Mouse (Mus musculus): ENCODE measurements around the gene Cul1. TPM values are rescaled to one million over a fixed set of nuclear protein-coding genes. Genes with fewer than 3 reads are reported as not detected.

The Cul1 gene
- 221 and 234 TPM in 2 replicates for polyA plus RNA-seq (2014; fragmentation: Nextera tagmentation; extraction: Ambion mirVana)

DNA sequence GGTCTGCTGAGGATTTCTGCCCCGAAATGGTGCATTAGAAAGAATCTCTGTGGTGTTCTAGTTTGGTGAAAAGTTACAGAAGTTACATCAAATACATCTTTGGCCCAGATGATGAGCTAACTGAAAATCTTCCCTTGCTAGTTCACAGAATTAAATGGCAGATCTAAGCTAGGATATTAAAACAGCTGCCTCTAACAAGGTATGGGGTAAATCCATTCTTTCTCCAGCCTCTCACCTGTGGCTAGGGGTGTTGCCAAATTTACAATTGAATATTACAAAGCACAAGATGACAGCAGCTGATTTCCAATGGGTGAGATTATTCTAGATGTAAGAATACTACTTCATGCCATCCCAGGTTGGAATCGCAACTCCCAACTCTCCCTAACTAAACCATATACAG is at the start of gene Cul1:
Gene Cul1, plus strand, starts transcription at position 301 of the 400 bp plus-strand sequence.
- Histone ChIP-seq H3K27ac (ENCODE audit: low read depth, low read length) (peak within 1 kb of the TSS; percentile 99), H3K4me1 (replicated peaks; ENCODE audit: control insufficient read depth, insufficient read depth, low read length) (peaks cover 2% of the 10 kb centered on the region; the same call in 1 of the 2 replicates), H3K9ac (ENCODE audit: low read length) (peak within 1 kb of the TSS; percentile 99), H3K4me2 (ENCODE audit: low read depth, low read length, severe bottlenecking) (peak within 1 kb of the TSS; percentile 73), H3K9me3 (ENCODE audit: control insufficient read depth, low read length) (no peaks in the 10 kb centered on the region), H3K36me3 (ENCODE audit: control insufficient read depth, insufficient read depth, low read length) (no peaks in the 10 kb centered on the region), H3K4me3 (ENCODE audit: low read depth, low read length) (peak within 1 kb of the TSS; percentile 96), H3K27me3 (ENCODE audit: control insufficient read depth, insufficient read depth, low read length) (no peaks in the 10 kb centered on the region)
- 34% methylated on average over 2 of the region's 2 CpGs for WGBS
- ATAC-seq (replicated peaks; ENCODE audit: low FRiP score) (no peak), DNase-seq (ENCODE audit: low spot score) (no peak)

DNA sequence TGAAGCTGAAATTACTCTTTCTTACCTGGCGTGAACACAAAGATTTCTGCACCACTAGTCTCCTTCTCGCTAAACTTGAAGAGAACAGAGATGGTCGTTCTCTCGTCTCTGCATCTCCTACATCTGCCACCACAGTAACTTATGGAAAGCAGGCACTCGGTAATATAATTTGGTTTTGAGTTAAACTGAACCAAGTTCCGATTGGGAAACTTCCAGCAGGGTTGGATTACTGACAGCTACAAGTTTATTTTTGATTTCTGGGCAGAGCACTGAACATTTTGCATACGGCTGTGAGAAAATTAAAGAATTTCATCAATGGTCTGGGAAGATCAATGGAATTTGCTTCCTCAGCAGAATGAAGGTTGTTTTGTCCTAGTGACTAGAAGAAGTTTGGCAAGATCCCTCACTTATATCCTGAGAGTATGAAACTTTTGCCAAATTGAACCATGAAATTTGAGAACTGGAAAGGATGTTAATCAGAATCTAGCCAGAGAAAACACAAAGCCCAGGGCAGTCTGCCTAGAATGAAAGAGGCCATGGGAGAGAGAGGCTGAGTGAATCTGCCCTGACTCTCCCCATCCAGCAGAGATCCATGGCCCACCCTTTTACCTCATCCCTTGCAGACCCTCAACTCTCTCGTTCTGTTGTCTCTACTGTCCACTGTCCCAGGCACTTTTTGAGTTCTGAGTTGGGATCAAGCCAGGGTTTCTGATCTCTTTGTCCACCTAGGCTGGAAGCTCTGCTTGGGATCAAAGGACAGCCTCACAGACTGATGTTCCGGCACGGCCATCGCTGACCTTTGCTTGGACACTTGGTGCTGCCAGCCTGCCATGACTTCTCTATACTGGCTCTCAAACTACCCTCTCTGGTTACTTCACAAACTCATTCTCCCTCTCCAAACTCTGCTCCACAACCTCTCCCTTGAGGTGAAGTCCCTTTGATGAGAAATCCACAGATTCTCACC is 48.5 kb upstream of the Cul1 start:
- H3K27ac ChIP-seq (ENCODE audit: low read depth, low read length) = no peak overlapping the region
- H3K4me3 ChIP-seq (ENCODE audit: low read depth, low read length) = no peak overlapping the region
- H3K4me1 ChIP-seq (replicated peaks; ENCODE audit: control insufficient read depth, insufficient read depth, low read length) = no peaks in the 10 kb centered on the region
- no peaks in the 10 kb centered on the region for H3K36me3 ChIP-seq (ENCODE audit: control insufficient read depth, insufficient read depth, low read length)
- no peaks in the 10 kb centered on the region for H3K27me3 ChIP-seq (ENCODE audit: control insufficient read depth, insufficient read depth, low read length)
- no peak overlapping the region for H3K4me2 ChIP-seq (ENCODE audit: low read depth, low read length, severe bottlenecking)
- WGBS = 86% methylated on average over 11 of the region's 11 CpGs
- H3K9me3 ChIP-seq (ENCODE audit: control insufficient read depth, low read length) = no peaks in the 10 kb centered on the region
- DNase-seq (ENCODE audit: low spot score) = no peak
- ATAC-seq (replicated peaks; ENCODE audit: low FRiP score) = no peak
- no peak overlapping the region for H3K9ac ChIP-seq (ENCODE audit: low read length)

DNA sequence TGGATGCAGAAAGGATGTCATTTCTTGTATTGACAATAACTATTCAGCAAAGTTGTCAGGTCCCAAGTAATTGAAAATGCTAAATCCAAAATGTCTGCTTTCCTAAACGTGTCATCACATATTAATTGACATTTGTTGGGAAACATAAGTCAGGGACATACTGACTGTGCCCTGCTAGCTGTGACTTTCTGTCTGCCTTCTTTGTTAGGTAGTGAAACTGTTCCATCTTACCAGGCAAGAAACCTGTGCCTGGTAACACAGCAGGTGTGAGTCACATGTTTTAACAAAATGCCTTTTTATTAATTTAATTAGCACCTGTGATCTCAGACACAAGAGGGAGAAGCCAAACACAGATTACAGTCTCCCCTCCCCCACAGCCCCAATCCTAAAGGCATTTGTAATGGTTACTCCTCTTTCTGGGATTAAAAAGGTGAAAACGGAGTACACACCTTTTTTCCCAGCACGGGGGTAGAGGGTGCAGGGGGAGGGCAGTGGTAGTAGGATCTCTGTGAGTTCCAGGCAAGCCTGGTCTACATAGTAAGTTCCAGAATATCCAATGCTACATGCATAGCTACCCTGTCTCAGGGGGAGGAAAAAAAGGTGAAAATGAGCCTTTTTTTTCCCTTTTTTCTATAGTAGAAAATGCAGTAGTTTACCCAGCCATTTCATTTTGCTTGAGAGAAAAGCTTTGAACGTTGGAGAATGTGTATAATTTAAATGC is 40.2 kb upstream of the Cul1 start:
- no peak overlapping the region for H3K27ac ChIP-seq (ENCODE audit: low read depth, low read length)
- H3K36me3 ChIP-seq (ENCODE audit: control insufficient read depth, insufficient read depth, low read length) = no peaks in the 10 kb centered on the region
- H3K27me3 ChIP-seq (ENCODE audit: control insufficient read depth, insufficient read depth, low read length) = no peaks in the 10 kb centered on the region
- 42% methylated on average over 4 of the region's 4 CpGs for WGBS
- ATAC-seq (replicated peaks; ENCODE audit: low FRiP score) (no peak; the same call in 1 of the 2 replicates), DNase-seq (ENCODE audit: low spot score) (no peak)
- no peak overlapping the region for H3K4me2 ChIP-seq (ENCODE audit: low read depth, low read length, severe bottlenecking)
- H3K4me1 ChIP-seq (replicated peaks; ENCODE audit: control insufficient read depth, insufficient read depth, low read length) = no peaks in the 10 kb centered on the region
- H3K9ac ChIP-seq (ENCODE audit: low read length) = no peak overlapping the region
- H3K4me3 ChIP-seq (ENCODE audit: low read depth, low read length) = no peak overlapping the region
- no peaks in the 10 kb centered on the region for H3K9me3 ChIP-seq (ENCODE audit: control insufficient read depth, low read length)

DNA sequence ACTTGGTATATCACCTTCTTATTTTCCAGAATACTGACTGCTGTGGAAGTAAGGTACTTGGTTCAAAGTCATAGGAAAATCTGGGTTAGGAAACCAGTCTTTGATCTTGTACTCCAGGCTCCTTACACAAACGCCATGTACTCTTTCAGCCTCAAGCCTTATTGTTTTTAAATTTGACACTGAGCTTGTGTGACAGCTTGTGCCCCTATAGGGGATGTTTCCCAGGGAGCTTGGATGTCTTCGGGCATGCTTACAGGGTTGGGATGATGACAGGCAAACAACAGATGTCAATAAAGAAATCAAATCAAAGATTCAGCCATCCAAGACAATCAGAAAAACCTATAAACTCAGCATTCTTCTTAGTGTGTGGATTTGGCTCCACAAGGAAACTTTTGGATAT is 39.5 kb upstream of the Cul1 start:
- no peak overlapping the region for H3K9ac ChIP-seq (ENCODE audit: low read length)
- DNase-seq (ENCODE audit: low spot score) (no peak), ATAC-seq (replicated peaks; ENCODE audit: low FRiP score) (no peak)
- H3K9me3 ChIP-seq (ENCODE audit: control insufficient read depth, low read length) = no peaks in the 10 kb centered on the region
- no peak overlapping the region for H3K4me3 ChIP-seq (ENCODE audit: low read depth, low read length)
- no peak overlapping the region for H3K4me2 ChIP-seq (ENCODE audit: low read depth, low read length, severe bottlenecking)
- H3K36me3 ChIP-seq (ENCODE audit: control insufficient read depth, insufficient read depth, low read length) = no peaks in the 10 kb centered on the region
- H3K27ac ChIP-seq (ENCODE audit: low read depth, low read length) = no peak overlapping the region
- no peaks in the 10 kb centered on the region for H3K27me3 ChIP-seq (ENCODE audit: control insufficient read depth, insufficient read depth, low read length)
- H3K4me1 ChIP-seq (replicated peaks; ENCODE audit: control insufficient read depth, insufficient read depth, low read length) = no peaks in the 10 kb centered on the region
- WGBS = 54% methylated on average over 2 of the region's 2 CpGs

DNA sequence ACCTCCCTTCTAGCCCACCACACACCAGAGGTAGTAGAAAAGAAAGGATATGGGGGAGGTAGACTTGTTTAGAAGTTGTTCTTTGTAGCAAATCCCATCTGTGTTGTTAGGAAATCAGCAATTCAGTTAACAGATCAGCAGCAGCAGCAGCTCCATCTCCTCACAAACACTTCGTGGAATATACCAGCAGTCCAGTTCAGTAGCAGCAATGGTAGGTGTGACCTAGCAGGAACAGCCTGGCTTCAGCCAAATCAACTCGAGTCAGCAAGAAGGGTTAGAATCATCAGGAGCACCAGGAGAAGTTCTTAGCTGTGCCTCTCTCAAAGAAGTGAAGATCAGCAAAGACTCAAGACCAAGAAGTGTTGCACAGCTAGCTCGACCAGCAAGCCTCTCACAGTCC is 34.5 kb upstream of the Cul1 start:
- Histone ChIP-seq H3K27ac (ENCODE audit: low read depth, low read length) (no peak overlapping the region), H3K9me3 (ENCODE audit: control insufficient read depth, low read length) (no peaks in the 10 kb centered on the region), H3K4me2 (ENCODE audit: low read depth, low read length, severe bottlenecking) (no peak overlapping the region), H3K27me3 (ENCODE audit: control insufficient read depth, insufficient read depth, low read length) (no peaks in the 10 kb centered on the region), H3K9ac (ENCODE audit: low read length) (no peak overlapping the region), H3K4me1 (replicated peaks; ENCODE audit: control insufficient read depth, insufficient read depth, low read length) (no peaks in the 10 kb centered on the region), H3K4me3 (ENCODE audit: low read depth, low read length) (no peak overlapping the region), H3K36me3 (ENCODE audit: control insufficient read depth, insufficient read depth, low read length) (no peaks in the 10 kb centered on the region)
- ATAC-seq (replicated peaks; ENCODE audit: low FRiP score) (no peak), DNase-seq (ENCODE audit: low spot score) (no peak)
- 72% methylated on average over 3 of the region's 3 CpGs for WGBS

DNA sequence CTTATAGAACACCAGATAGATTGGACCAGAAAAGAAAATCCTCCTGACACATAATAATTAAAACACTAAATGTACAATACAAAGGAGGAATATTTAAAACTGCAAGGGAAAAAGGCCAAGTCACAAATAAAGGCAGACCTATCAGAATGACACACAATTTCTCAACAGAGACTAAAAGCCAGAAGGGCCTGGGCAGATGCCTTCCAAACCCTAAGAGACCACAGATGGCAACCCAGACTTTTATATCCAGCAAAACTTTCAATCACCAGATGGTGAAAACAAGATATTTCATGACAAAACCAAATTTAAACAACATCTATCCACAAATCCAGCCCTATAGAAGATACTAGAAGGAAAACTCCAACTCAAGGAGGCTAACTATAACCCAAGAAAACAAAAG is 33.0 kb upstream of the Cul1 start:
- DNase-seq (ENCODE audit: low spot score) (no peak), ATAC-seq (replicated peaks; ENCODE audit: low FRiP score) (no peak)
- Histone ChIP-seq H3K9me3 (ENCODE audit: control insufficient read depth, low read length) (no peaks in the 10 kb centered on the region), H3K4me3 (ENCODE audit: low read depth, low read length) (no peak overlapping the region), H3K4me2 (ENCODE audit: low read depth, low read length, severe bottlenecking) (no peak overlapping the region), H3K4me1 (replicated peaks; ENCODE audit: control insufficient read depth, insufficient read depth, low read length) (no peaks in the 10 kb centered on the region), H3K27ac (ENCODE audit: low read depth, low read length) (no peak overlapping the region), H3K27me3 (ENCODE audit: control insufficient read depth, insufficient read depth, low read length) (no peaks in the 10 kb centered on the region), H3K36me3 (ENCODE audit: control insufficient read depth, insufficient read depth, low read length) (no peaks in the 10 kb centered on the region), H3K9ac (ENCODE audit: low read length) (no peak overlapping the region)

DNA sequence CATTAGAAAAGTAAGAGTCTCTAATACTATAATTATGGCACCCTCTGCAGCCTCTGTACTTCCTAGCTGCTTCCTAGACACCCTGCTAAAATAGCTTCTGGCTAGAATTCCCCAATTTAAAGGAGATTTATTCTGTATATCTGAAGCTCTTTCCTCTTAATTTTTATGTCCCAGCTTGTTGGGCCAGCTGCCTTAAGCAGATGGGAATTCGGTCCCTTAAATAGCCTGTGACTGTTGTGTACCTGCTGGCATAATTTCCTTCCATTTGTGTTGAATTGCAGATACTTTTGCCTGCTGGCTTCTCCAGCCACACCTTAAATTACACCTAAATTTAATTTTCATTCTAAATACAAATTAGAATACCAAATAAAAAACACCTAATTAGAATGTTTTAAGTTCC is 32.0 kb upstream of the Cul1 start:
- no peak overlapping the region for H3K4me2 ChIP-seq (ENCODE audit: low read depth, low read length, severe bottlenecking)
- no peaks in the 10 kb centered on the region for H3K9me3 ChIP-seq (ENCODE audit: control insufficient read depth, low read length)
- no peaks in the 10 kb centered on the region for H3K4me1 ChIP-seq (replicated peaks; ENCODE audit: control insufficient read depth, insufficient read depth, low read length)
- no peak overlapping the region for H3K9ac ChIP-seq (ENCODE audit: low read length)
- 97% methylated on average over 1 of the region's 1 CpGs for WGBS
- H3K27ac ChIP-seq (ENCODE audit: low read depth, low read length) = no peak overlapping the region
- H3K4me3 ChIP-seq (ENCODE audit: low read depth, low read length) = no peak overlapping the region
- no peaks in the 10 kb centered on the region for H3K27me3 ChIP-seq (ENCODE audit: control insufficient read depth, insufficient read depth, low read length)
- no peaks in the 10 kb centered on the region for H3K36me3 ChIP-seq (ENCODE audit: control insufficient read depth, insufficient read depth, low read length)
- ATAC-seq (replicated peaks; ENCODE audit: low FRiP score) = no peak
- DNase-seq (ENCODE audit: low spot score) = no peak

DNA sequence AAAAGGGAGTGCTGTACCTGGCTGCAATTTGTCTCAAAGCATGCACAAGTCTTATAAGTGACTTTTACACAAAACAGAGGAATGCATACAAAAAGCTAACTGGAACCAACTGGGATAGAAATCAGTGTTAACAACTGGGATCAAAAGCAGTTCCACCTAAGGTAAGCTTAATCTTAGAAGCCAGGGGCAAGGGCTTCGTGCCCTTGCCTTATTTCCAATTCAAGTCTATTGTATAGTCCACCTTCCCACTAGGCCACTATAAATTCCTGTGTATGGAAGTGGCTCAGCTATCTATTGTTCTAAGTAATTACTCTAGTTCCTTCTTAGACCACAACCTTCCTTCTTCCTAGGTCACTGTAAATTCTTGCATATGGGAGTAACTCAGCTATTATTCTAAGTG is 27.1 kb upstream of the Cul1 start:
- WGBS = 63% methylated on average over 1 of the region's 1 CpGs
- Histone ChIP-seq H3K4me1 (replicated peaks; ENCODE audit: control insufficient read depth, insufficient read depth, low read length) (no peaks in the 10 kb centered on the region), H3K27ac (ENCODE audit: low read depth, low read length) (no peak overlapping the region), H3K4me3 (ENCODE audit: low read depth, low read length) (no peak overlapping the region), H3K9ac (ENCODE audit: low read length) (no peak overlapping the region), H3K27me3 (ENCODE audit: control insufficient read depth, insufficient read depth, low read length) (no peaks in the 10 kb centered on the region), H3K36me3 (ENCODE audit: control insufficient read depth, insufficient read depth, low read length) (no peaks in the 10 kb centered on the region), H3K9me3 (ENCODE audit: control insufficient read depth, low read length) (no peaks in the 10 kb centered on the region), H3K4me2 (ENCODE audit: low read depth, low read length, severe bottlenecking) (no peak overlapping the region)
- ATAC-seq (replicated peaks; ENCODE audit: low FRiP score) = no peak
- no peak for DNase-seq (ENCODE audit: low spot score)

Data from forebrain, embryonic 11.5 days (tissue).